Mouse (Mus musculus): Measurements from ENCODE around the gene Tanc2. TPM values are rescaled to one million over a fixed set of nuclear protein-coding genes. Genes with fewer than 3 reads are reported as not detected.
A peak's percentile ranks its signal among the peaks of the same experiment; 100 is the strongest.

The Tanc2 gene
- polyA plus RNA-seq, 2 experiments: 11.2 to 13.0 TPM

- Histone ChIP-seq H3K36me3 (ENCODE audit: control insufficient read depth, insufficient read depth, low read length) (0 out of 2 replicates have a peak, but pooled peaks cover 4% of the 10 kb centered on the region), H3K9ac (ENCODE audit: low read depth, low read length, severe bottlenecking) (no peak overlapping the region), H3K9me3 (ENCODE audit: control insufficient read depth, low read length) (no peaks in the 10 kb centered on the region; the same call in 1 of the 2 replicates), H3K4me3 (replicated peaks; ENCODE audit: low read length) (no peak overlapping the region), H3K27ac (replicated peaks; ENCODE audit: low read depth, low read length) (no peak overlapping the region), H3K27me3 (ENCODE audit: control insufficient read depth, insufficient read depth, low read length) (no peaks in the 10 kb centered on the region), H3K4me1 (ENCODE audit: control insufficient read depth, insufficient read depth, low read length) (no peaks in the 10 kb centered on the region), H3K4me2 (replicated peaks; ENCODE audit: low read depth, low read length, severe bottlenecking) (no peak overlapping the region)
- 17% methylated on average over 3 of the region's 3 CpGs for WGBS
- TF ChIP-seq POLR2A (IDR thresholded peaks at IDR 0.05; ENCODE audit: borderline replicate concordance, extremely low read depth, insufficient read depth, insufficient read length): no peak
- DNase-seq (ENCODE audit: low spot score) (peak; percentile 81), ATAC-seq (ENCODE audit: low FRiP score, low read depth) (peak; percentile 74)
Observed at GRCm38 (mm10) chr11:105855504-105855903, 265.7 kb downstream of the Tanc2 start.

- H3K9me3 ChIP-seq (ENCODE audit: control insufficient read depth, low read length): no peaks in the 10 kb centered on the region; the same call in 1 of the 2 replicates
- TF ChIP-seq POLR2A (IDR thresholded peaks at IDR 0.05; ENCODE audit: borderline replicate concordance, extremely low read depth, insufficient read depth, insufficient read length): no peak
- no peak overlapping the region for H3K27ac ChIP-seq (replicated peaks; ENCODE audit: low read depth, low read length)
- H3K4me1 ChIP-seq (ENCODE audit: control insufficient read depth, insufficient read depth, low read length): no peaks in the 10 kb centered on the region
- no peak overlapping the region for H3K4me2 ChIP-seq (replicated peaks; ENCODE audit: low read depth, low read length, severe bottlenecking)
- DNase-seq (ENCODE audit: low spot score): peak; percentile 10
- 0 out of 2 replicates have a peak, but pooled peaks cover 4% of the 10 kb centered on the region for H3K36me3 ChIP-seq (ENCODE audit: control insufficient read depth, insufficient read depth, low read length)
- no peak overlapping the region for H3K4me3 ChIP-seq (replicated peaks; ENCODE audit: low read length)
- no peak for ATAC-seq (ENCODE audit: low FRiP score, low read depth)
- no peaks in the 10 kb centered on the region for H3K27me3 ChIP-seq (ENCODE audit: control insufficient read depth, insufficient read depth, low read length)
- no peak overlapping the region for H3K9ac ChIP-seq (ENCODE audit: low read depth, low read length, severe bottlenecking)
Observed at GRCm38 (mm10) chr11:105858063-105858462, 268.3 kb downstream of the Tanc2 start.

GRCm38 (mm10) chr11:105885558-105885957, 295.8 kb downstream of the Tanc2 start:
- no peaks in the 10 kb centered on the region for H3K9me3 ChIP-seq (ENCODE audit: control insufficient read depth, low read length)
- H3K4me3 ChIP-seq (replicated peaks; ENCODE audit: low read length): no peak overlapping the region
- H3K27me3 ChIP-seq (ENCODE audit: control insufficient read depth, insufficient read depth, low read length): no peaks in the 10 kb centered on the region
- no peak overlapping the region for H3K27ac ChIP-seq (replicated peaks; ENCODE audit: low read depth, low read length)
- 98% methylated on average over 1 of the region's 1 CpGs for whole genome bisulfite sequencing
- peaks cover 8% of the 10 kb centered on the region; the same call in 1 of the 2 replicates for H3K36me3 ChIP-seq (ENCODE audit: control insufficient read depth, insufficient read depth, low read length)
- no peak overlapping the region for H3K9ac ChIP-seq (ENCODE audit: low read depth, low read length, severe bottlenecking)
- H3K4me2 ChIP-seq (replicated peaks; ENCODE audit: low read depth, low read length, severe bottlenecking): no peak overlapping the region
- ATAC-seq (ENCODE audit: low FRiP score, low read depth) (no peak), DNase-seq (ENCODE audit: low spot score) (no peak)
- TF ChIP-seq POLR2A (IDR thresholded peaks at IDR 0.05; ENCODE audit: borderline replicate concordance, extremely low read depth, insufficient read depth, insufficient read length): no peak
- no peaks in the 10 kb centered on the region for H3K4me1 ChIP-seq (ENCODE audit: control insufficient read depth, insufficient read depth, low read length)

- TF ChIP-seq POLR2A (IDR thresholded peaks at IDR 0.05; ENCODE audit: borderline replicate concordance, extremely low read depth, insufficient read depth, insufficient read length): no peak
- H3K27me3 ChIP-seq (ENCODE audit: control insufficient read depth, insufficient read depth, low read length): no peaks in the 10 kb centered on the region
- H3K4me3 ChIP-seq (replicated peaks; ENCODE audit: low read length): no peak overlapping the region
- no peak overlapping the region for H3K9ac ChIP-seq (ENCODE audit: low read depth, low read length, severe bottlenecking)
- no peak for DNase-seq (ENCODE audit: low spot score)
- H3K4me1 ChIP-seq (ENCODE audit: control insufficient read depth, insufficient read depth, low read length): no peaks in the 10 kb centered on the region
- no peak for ATAC-seq (ENCODE audit: low FRiP score, low read depth)
- 61% methylated on average over 1 of the region's 1 CpGs for WGBS
- H3K27ac ChIP-seq (replicated peaks; ENCODE audit: low read depth, low read length): no peak overlapping the region
- no peak overlapping the region for H3K4me2 ChIP-seq (replicated peaks; ENCODE audit: low read depth, low read length, severe bottlenecking)
- H3K9me3 ChIP-seq (ENCODE audit: control insufficient read depth, low read length): no peaks in the 10 kb centered on the region
- H3K36me3 ChIP-seq (ENCODE audit: control insufficient read depth, insufficient read depth, low read length): peaks cover 8% of the 10 kb centered on the region; the same call in 1 of the 2 replicates
Observed at GRCm38 (mm10) chr11:105887281-105887680, 297.5 kb downstream of the Tanc2 start.

- TF ChIP-seq POLR2A (IDR thresholded peaks at IDR 0.05; ENCODE audit: borderline replicate concordance, extremely low read depth, insufficient read depth, insufficient read length): no peak
- Histone ChIP-seq H3K27ac (replicated peaks; ENCODE audit: low read depth, low read length) (no peak overlapping the region), H3K4me3 (replicated peaks; ENCODE audit: low read length) (no peak overlapping the region), H3K9ac (ENCODE audit: low read depth, low read length, severe bottlenecking) (no peak overlapping the region), H3K4me1 (ENCODE audit: control insufficient read depth, insufficient read depth, low read length) (no peaks in the 10 kb centered on the region), H3K27me3 (ENCODE audit: control insufficient read depth, insufficient read depth, low read length) (no peaks in the 10 kb centered on the region), H3K36me3 (ENCODE audit: control insufficient read depth, insufficient read depth, low read length) (peaks cover 14% of the 10 kb centered on the region), H3K9me3 (ENCODE audit: control insufficient read depth, low read length) (no peaks in the 10 kb centered on the region), H3K4me2 (replicated peaks; ENCODE audit: low read depth, low read length, severe bottlenecking) (no peak overlapping the region)
- no peak for ATAC-seq (ENCODE audit: low FRiP score, low read depth)
- no peak for DNase-seq (ENCODE audit: low spot score)
- WGBS: 60% methylated on average over 1 of the region's 1 CpGs
Observed at GRCm38 (mm10) chr11:105899151-105899550, 309.4 kb downstream of the Tanc2 start.

GRCm38 (mm10) chr11:105901501-105901900, 311.7 kb downstream of the Tanc2 start:
- Histone ChIP-seq H3K27me3 (ENCODE audit: control insufficient read depth, insufficient read depth, low read length) (no peaks in the 10 kb centered on the region), H3K27ac (replicated peaks; ENCODE audit: low read depth, low read length) (no peak overlapping the region), H3K4me3 (replicated peaks; ENCODE audit: low read length) (no peak overlapping the region), H3K9me3 (ENCODE audit: control insufficient read depth, low read length) (no peaks in the 10 kb centered on the region), H3K36me3 (ENCODE audit: control insufficient read depth, insufficient read depth, low read length) (peaks cover 13% of the 10 kb centered on the region), H3K4me1 (ENCODE audit: control insufficient read depth, insufficient read depth, low read length) (no peaks in the 10 kb centered on the region), H3K4me2 (replicated peaks; ENCODE audit: low read depth, low read length, severe bottlenecking) (no peak overlapping the region), H3K9ac (ENCODE audit: low read depth, low read length, severe bottlenecking) (no peak overlapping the region)
- no peak for TF ChIP-seq POLR2A (IDR thresholded peaks at IDR 0.05; ENCODE audit: borderline replicate concordance, extremely low read depth, insufficient read depth, insufficient read length)
- 74% methylated on average over 2 of the region's 2 CpGs for whole genome bisulfite sequencing
- DNase-seq (ENCODE audit: low spot score) (no peak), ATAC-seq (ENCODE audit: low FRiP score, low read depth) (no peak)
